Mouse (Mus musculus) kidney, adult 8-10 months (tissue): ENCODE results near the gene Rcc2.
A peak's percentile ranks its signal among the peaks of the same experiment; 100 is the strongest.

Experiments
- DNase-seq, 2 experiments: peaks; one replicate each; pipeline ENCODE4 v3.0.0; 2022

The Rcc2 gene

GRCm38 (mm10) chr4:140688044-140688825, 12.1 kb upstream of the Rcc2 start:
- no peak for DNase-seq

- DNase-seq = no peak
Measured at GRCm38 (mm10) chr4:140688826-140689425, 11.4 kb upstream of the Rcc2 start.

GRCm38 (mm10) chr4:140689873-140690655, 10.3 kb upstream of the Rcc2 start:
- DNase-seq = no peak

- DNase-seq = no peak
Measured at GRCm38 (mm10) chr4:140691481-140691880, 8.9 kb upstream of the Rcc2 start.

- no peak for DNase-seq
Measured at GRCm38 (mm10) chr4:140693513-140693912, 6.8 kb upstream of the Rcc2 start.

GRCm38 (mm10) chr4:140694551-140695060, 5.7 kb upstream of the Rcc2 start:
- no peak for DNase-seq

- DNase-seq = no peak
Measured at GRCm38 (mm10) chr4:140695146-140695545, 5.2 kb upstream of the Rcc2 start.

- no peak for DNase-seq
Measured at GRCm38 (mm10) chr4:140695675-140696585, 4.4 kb upstream of the Rcc2 start.

GRCm38 (mm10) chr4:140699441-140700127, 757 bp upstream of the Rcc2 start:
- peak; percentile 57 to 60 for DNase-seq

- peak; percentile 62 to 71 for DNase-seq
Measured at GRCm38 (mm10) chr4:140701049-140701715, 841 bp downstream of the Rcc2 start.

GRCm38 (mm10) chr4:140701716-140702561, 1.6 kb downstream of the Rcc2 start:
- no peak for DNase-seq

- DNase-seq = peak; percentile 79 to 83
Measured at GRCm38 (mm10) chr4:140702611-140703327, 2.4 kb downstream of the Rcc2 start.

- no peak for DNase-seq
Measured at GRCm38 (mm10) chr4:140703636-140704035, 3.3 kb downstream of the Rcc2 start.

- no peak for DNase-seq
Measured at GRCm38 (mm10) chr4:140704166-140704565, 3.8 kb downstream of the Rcc2 start.

GRCm38 (mm10) chr4:140707615-140708014, 7.3 kb downstream of the Rcc2 start:
- no peak for DNase-seq

- DNase-seq = no peak
Measured at GRCm38 (mm10) chr4:140708297-140708927, 8.1 kb downstream of the Rcc2 start.

GRCm38 (mm10) chr4:140709111-140709510, 8.8 kb downstream of the Rcc2 start:
- no peak for DNase-seq

- DNase-seq = no peak
Measured at GRCm38 (mm10) chr4:140709617-140710016, 9.3 kb downstream of the Rcc2 start.

GRCm38 (mm10) chr4:140710781-140711180, 10.4 kb downstream of the Rcc2 start:
- no peak for DNase-seq
